Mouse (Mus musculus) cerebellum, postnatal 14 days (tissue): Measurements from ENCODE around the gene Mpzl2.
A peak's percentile ranks its signal among the peaks of the same experiment; 100 is the strongest.
"Not testable (repeated sequence)": the region's sequence is repeated elsewhere in the genome, so short reads cannot be mapped to it uniquely, and the experiment has no call there.

Experiments
- DNase-seq, 2 experiments: peaks; one replicate each; pipeline ENCODE4 v3.0.0; 2021; ENCODE audit warnings: mixed read lengths in 2 of 2

Mpzl2 gene

DNA sequence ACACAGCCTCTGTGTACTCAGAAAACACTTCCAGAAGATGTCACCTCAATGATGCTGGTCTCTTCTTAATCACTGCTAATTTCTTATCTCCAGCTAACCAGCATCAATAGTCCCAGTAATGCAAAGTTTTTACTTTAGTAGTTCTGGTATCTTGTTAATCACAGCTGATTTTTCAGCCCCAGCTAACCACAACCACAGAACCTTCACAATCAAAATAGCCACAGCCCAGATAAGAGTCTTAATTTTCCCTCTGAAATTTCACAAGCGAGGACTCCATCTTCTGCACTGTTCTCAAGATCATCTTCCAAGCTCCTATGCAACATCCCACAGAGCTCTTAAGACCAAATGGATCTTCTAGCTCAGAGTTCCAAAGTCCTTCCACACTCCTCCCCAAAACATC lies 1.8 kb upstream of the Mpzl2 start:
- DNase-seq = not testable (repeated sequence)

DNA sequence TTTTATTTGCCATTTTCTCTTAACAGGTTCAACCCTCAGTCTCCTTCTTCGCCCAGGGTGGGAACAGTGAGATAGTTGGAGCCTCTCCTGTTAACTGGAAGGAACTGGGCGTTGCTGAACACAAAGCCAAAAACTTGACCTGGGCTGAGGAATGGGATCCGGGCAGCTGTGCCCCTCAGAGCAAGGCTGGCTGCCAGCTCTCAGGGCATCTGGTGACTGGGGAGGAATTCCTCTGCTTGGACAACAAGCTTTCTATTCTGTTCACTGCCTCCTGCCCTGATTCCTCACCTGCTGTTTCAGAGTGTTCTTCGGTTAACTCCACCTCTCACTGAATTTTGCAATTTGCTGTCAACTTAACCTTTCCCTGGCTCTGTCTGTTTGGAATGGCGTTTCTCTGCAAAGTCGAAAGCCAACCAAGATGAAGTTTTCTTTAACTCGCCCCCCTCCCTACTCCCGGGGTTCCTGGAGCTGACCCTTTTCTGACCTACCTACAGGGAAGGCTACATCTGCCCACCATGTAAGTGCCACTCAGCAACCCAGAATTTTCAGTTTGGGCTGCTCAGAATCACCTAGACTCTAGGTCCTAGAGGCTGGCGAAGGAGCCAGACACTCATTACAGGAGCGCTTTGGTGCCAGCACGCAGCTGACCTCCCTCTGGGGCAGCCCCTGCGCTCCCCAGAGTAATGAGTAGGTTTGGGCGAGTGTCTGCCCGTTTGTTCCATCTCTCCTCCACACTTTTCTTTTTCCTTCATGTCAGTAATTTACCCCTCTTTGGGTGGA lies 657 bp downstream of the Mpzl2 start:
- DNase-seq = no peak

DNA sequence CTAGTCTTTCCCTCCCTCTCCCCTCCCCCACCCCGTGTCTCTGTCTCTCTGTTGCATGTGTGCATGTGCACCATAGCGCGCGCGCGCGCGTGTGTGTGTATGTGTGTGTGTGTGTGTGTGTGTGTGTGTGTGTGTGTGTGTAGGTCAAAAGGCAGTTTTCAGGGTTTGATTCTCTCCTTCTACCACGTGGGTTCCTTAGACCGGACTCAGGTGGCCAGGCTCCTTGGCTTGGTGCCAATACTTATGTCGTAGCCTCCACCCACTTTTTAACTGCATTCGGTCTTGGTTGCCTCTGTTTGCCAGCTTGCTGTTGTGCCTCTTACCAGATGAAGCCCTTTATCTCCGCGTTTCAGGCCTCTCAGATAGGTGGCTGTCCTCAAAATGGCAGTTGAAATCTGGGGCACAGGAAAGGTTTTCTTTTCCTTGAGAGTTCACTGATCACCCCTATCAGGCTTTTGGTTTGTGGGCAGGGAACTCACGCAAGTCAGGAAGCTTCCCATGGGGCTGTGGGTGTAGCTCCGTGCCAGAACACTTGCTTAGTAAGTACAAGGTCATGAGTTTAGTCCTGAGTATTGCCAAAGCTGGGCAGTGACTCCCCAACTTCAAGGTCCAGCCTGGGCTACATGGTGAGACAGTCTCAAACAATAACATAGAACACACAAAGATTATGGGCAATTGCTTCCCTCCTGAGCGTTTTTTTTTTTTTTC lies 1.7 kb downstream of the Mpzl2 start:
- no peak for DNase-seq

DNA sequence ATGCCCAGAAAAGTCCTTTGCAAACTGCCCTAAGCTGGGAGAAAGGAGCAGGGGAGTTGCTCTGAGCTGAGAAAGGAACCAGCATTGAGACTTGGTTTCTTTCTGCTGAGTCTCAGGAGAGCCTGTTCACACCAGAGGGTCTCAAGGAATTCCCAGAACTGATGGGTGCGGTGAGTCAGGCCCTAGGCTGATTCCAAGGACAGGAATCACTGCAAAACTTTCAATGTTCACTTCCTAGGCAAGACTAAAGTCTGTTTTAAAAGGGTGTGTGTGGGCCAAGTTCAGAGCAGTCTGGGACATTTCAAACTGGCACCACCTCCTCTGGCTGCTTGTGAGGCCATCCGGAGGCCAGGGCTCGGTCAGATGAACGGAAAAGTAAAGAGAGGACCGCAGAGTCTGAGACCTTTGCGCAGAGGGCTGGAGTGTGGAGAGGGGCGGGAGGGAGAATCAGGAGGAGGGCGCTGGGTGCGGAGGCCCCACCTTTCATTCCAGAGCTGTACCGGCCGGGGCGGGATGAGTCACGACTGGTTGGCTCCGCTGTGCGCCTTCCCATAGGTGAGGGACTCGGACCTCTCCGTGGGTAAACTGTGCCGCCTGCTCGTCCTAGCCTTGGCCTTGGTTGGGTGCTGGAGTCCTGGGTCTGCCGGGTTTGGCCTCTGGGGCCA lies 2.6 kb downstream of the Mpzl2 start:
- DNase-seq = no peak

DNA sequence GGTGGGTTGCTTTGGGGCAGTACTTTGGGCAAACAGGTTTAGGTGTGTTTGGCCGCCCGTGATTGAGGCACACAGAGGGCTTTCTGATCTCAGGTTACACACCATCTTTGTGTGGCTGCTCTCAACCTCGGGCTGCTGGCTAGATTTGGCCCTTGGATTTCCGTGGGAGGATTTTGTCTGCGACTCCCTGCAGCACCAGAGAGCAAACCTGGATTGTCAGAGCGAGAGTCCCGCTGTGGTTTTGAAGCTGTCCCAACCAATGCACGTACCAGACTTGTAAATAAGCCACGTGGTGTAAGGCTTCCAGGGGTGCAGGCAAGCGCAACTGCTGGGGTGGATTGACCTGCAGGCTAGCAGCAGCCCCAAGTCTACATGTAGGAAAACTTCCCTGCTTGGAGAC lies 3.3 kb downstream of the Mpzl2 start:
- DNase-seq = no peak

DNA sequence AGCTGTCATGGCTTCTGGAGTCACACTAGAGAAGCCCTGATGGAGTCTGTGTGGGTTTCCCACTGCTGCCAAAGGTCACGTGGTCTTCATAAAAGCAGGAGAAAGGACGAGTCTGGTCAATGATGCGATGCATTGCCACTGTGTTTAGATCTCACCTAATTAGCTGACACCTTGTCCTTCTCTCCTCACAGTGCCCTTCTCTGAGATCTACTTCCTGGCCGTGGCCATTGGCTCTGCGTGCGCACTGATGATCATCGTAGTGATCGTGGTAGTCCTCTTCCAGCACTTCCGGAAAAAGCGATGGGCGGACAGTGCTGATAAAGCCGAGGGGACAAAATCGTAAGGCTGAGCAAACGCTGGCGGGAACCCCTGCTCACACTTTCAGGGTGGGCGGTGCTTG lies 7.4 kb downstream of the Mpzl2 start:
- DNase-seq = no peak

DNA sequence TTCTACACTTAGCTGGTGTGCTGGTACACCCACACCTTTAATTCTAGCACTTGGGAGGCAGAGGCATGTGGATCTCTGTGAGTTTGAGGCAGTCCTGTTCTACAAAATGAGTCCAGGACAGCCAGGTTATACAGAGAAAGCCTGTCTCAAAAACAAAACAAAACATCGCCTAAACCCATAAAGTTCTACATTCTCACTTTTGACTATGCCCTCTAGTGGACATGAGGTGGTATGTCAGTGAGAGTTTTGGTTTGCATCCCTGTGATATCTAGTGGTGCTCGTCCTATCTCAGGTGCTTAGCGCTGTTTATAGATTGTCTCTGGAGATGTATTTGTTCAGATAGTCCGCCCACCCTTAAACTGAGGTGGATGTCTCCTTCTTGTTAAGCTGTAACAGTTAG lies 8.9 kb downstream of the Mpzl2 start:
- peak; percentile 37 to 49 for DNase-seq

DNA sequence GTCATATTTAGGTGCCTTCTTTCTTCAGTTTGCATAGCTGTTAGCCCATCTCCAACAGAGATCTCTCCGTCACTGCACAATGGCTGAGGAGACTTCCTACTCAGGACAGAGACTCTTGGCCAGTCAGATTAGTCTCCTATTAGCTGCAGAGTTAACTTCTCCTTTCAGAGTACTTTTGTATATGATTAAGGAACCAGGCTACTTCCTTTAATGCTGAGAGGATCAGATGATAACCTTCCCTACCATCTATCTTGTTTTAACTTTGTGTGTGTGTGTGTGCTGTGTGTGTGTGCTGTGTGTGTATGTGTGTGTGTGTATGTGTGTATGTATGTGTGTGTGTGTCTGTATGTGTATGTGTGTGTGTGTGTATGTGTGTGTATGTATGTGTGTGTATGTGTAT lies 10.1 kb downstream of the Mpzl2 start:
- no peak for DNase-seq

DNA sequence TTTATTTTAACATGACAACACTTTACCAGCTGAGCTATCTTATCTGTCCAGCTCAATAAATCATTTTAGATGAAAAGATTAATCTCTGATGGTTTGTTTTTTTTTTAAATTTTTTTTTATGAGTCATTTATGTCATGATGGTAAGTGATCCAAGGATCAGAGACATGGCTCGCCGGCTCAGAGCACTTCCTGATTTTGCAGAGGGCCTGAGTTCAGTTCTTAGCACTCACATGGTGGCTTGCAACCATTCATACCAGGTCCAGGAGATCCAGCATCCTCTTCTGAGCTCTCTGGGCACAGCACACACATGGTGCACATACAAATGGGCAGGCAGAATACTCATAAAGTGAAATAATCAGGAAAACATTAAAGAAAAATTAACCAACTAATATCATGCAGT lies 10.7 kb downstream of the Mpzl2 start:
- no peak for DNase-seq

DNA sequence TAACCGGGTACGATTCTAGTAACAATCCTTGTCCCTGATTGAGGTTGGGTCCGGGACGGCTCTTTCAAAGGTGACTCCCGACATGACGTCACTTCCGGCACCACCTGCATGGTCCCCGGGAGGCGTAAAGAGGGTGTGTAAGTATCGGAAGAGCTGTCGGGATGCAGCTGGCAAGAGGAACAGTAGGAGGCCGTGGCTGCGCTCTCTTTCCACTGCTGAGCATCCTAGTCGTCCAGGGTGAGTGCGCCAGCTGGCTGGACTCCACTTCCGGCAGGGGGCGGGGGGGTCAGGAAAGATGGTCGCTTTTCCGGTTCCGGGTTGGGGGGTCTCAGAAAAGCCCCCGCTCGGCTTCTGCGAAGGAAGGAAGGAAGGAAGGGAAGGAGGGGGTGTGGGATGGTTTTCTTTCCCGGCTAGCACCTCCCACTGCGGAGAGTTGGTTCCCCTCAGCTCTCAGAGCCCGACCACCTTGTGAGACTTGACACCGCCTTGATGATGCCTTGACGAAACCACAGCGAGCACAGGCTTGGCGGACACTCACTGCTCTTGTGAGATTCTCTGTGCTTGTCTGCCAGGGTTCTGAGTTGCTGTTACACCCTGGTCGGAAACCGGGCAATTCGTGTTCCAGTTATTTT lies 15.6 kb downstream of the Mpzl2 start, which contains the start of gene Mpzl3:
TSS of gene Mpzl3 (plus strand) at position 105 of the 632 bp plus-strand sequence.
- peak; percentile 94 to 97 for DNase-seq

DNA sequence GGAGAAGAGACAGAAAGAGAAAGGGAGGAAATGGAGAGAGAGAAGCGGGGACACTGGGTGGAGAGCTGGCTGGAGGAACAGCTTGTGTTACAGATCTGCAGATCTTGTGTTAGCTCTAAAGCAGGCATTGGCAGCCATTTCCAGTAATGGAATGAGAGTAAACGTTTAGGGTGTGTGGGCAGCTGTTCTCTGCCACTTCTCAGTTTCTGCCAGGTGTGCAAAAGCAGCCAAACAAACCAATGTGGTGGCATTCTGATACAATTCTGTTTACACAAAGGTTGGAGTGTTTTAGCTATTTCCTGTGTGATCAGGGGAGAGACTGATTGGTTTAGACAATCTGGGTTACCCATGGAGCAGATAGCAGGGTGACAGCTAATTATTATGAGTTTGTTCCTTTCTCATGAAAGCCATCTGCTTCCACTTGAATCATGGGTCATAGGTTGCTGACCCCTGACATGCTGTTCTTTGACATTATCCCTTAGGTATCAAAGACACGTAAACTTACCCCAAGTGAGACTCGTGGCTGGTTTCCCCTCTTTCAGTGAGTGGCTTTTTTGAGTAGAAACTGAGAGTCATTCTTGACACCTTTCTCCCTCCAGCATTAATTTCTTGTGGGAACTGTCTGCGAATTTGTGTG lies 18.8 kb downstream of the Mpzl2 start:
- DNase-seq = no peak

DNA sequence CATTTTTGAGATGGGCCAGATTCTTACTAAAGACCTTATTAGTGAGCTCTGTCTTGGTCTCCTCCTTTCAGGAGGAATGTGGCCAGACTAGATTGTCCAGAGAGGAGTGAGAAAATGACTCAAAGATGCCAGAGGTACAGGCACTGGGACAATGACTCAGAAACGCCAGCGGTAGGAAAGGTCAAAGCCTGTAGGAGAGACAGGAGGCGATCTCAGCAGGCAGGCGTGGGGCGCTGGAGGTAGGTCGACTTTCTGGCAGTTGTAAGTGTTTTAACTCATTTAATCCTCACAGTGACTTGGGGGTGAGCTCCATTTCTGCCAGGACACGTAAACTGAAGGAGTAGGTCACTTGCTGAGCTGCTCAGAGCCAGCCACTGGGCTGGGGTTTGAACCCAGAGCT lies 20.6 kb downstream of the Mpzl2 start:
- DNase-seq = no peak

DNA sequence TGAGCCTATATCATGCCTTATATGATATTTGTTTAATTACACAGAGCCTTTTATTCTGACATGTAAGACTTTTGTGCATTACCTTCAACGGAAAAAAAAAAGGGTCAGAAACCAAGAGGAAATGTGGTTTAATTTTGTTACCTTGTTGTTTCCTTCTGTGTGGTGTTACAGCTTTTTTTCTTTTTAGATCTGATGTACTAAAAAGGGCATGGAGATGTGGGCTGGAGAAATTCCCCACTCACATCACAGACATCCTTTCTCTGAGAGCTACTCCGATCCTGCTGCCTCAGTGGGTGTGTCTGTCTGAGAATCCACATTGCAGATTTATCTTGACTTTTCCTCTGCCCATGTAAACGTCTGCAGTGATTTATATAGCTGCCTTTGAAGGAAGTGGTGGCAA lies 23.1 kb downstream of the Mpzl2 start:
- DNase-seq = no peak

DNA sequence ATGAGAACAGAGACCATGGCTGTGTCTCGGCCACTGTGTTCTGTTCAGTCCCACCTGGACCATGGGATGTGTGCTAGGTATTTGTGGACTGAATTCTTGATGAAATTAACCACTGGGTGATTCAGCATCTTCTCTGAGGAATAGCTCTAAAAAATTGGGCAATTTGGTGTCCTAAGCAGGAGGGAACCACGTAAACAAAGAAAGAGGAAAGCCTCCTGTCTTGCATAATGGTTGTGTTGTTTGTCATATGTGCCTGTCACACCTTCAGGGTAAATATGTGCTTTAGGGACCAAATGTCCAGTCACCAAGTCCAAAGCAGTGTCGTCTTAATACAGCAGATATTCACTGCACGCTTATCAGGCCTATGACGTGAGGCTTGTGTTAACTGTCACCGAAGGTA lies 24.8 kb downstream of the Mpzl2 start:
- DNase-seq = no peak

DNA sequence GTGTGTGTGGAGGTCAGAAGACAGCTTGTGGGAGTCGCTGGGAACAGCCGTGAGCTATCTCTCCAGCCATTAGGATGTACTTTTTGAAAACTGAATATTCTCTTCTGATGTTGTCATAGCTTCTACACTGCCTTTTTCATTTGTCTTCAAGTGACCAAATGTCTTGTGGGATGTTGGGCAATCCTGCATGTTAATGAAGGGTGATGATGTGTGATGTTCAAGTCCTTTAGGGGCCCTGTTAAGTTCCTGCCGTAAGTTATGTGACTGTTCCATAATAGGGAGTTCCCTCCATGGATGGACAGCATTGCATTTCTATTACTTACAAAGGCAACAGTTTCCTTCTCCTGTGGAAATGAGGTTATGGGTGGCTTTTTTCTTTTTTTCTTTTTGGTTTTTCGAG lies 27.1 kb downstream of the Mpzl2 start:
- DNase-seq = no peak

DNA sequence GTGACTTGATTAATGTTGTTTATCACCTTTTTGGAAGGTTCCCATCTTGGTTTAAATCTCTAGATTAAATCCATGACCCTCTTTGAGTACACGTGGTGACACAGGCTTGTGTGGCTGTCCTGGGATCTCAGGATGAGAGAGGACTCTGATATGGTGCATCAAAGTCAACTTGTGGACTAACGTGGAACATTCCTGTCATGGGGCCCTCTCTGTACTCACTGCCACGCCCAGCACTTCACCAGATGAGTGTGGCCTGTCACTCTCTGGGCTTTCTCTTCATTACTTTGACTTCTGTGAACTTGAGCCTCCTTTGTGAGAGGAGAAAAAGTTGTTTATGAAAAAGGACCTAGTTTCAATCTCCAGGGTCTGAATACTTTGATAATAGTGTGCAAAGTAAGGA lies 32.2 kb downstream of the Mpzl2 start:
- no peak for DNase-seq

DNA sequence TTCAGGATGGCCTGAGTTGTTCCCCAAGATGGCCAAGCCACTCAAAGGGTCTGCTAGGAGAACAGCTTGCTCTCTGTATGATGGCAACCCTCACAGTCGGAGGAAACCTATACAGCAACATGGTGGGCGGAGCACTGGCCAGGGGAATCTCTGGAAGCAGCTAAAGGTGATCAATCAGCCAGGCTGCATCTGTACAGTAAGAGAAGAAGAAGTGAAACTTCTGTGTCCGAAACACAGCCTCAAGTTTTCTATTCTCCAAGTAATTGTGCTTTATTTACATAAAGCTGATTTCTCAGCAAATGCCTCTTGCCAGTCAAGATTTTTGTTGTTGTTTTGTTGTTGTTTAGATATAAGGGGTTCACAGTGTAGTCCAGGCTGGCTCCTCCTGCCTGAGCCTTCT lies 38.3 kb downstream of the Mpzl2 start:
- no peak for DNase-seq

DNA sequence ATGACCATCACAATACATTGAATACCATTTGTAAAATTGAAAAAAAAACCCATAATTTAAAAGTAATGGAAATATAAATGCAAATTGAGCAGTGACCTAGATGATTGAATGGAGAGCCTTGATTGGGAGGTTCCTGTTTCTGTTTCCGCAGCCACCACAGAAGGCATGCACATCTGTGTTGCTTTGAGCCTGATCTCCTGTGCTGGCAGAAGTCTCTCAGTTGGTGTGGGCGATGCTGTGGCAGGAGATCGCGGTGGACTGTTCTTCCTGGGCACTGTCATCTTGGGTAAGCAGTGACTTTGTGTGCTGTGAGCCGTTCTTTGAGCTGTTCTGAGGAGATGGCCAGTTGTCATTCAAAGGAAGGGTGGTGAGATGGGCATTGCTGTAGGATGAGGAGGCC lies 39.4 kb downstream of the Mpzl2 start, which contains the start of gene Jaml:
TSS of gene Jaml (plus strand) at position 173 of the 400 bp plus-strand sequence.
- DNase-seq = no peak

DNA sequence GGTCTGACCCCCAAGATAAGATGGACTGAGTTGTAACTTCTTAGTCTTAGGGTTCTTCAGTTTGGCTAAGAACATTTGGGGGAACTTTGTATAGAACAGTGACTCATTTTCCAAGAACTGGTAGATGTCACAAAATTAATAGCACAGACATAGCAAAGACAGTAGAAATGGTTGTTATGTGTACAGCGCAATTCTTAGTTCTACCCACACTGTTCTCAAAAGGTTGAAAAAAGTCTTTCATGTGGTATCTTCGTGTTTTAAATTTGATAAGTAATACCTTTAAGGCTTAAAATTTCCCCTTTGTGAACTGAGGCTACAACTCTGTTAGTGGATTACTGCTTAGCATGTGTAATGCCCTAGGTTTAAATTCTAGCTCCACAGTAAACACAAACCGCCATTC lies 43.5 kb downstream of the Mpzl2 start:
- DNase-seq = no peak

DNA sequence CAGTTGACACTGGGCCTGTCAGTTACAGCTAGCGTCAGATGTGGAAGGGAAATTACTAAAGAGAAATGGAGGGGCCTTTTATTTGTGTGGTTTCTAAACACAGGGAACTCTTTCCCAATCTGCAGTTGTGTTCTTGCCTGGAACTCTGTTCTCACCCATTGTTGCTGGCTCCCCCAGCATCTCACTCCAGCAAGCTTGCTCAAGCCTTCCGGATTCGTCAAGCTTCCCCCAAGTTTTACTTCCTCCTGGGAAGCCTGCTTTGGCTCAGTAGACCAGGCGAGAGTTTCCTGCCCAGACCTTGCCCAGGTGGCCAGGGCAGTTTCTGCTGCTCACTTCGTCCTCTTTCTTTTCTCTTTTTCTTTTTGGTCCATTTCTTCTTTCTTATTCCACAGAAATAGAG lies 45.0 kb downstream of the Mpzl2 start:
- DNase-seq = peak in 1 of 2 experiments; percentile 16

DNA sequence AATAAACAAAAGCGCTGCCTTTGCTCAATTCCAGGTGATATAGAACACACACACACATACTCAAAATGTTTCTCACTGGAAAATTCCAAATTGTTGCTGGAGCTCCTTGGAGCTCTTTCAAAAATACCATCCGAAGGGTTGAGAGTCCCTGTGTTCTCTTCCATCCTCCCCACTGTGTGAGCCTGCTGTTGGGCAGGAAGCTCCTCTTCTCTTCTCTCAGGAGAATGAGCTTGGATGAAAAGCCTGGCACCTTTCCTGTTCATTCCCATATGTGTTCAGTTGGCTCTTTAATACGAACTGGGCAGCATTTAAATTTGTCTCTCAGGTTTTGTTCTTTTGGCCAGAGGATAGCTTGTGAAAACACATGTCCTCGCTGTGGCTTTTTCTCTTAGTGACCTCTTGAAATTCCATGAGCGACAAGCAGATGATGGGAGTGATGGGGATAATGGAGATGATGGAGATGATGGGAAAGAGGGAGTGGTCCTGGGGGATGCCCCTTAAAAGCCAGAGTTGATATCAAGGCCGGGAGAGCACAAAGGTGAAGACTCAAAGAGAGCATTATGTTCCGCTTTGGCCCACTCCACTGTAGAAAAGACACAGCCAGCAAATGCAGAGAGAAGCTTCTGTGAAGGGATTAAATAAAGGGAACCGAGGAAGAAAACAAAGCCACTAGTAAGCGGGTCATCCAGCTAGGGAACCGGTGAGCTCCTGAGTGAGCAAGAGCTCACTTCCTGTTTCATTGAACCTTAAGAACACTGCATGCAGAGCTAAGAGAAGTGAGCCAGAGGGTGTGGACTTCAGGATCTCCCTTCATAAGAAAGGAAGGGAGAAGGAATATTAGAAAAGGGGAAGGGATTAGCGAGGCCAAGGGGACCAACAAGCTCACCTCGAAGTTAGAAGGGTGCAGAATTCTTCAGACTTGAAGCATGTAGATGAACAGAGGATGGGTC lies 46.4 kb downstream of the Mpzl2 start:
- peak; percentile 78 to 85 for DNase-seq

DNA sequence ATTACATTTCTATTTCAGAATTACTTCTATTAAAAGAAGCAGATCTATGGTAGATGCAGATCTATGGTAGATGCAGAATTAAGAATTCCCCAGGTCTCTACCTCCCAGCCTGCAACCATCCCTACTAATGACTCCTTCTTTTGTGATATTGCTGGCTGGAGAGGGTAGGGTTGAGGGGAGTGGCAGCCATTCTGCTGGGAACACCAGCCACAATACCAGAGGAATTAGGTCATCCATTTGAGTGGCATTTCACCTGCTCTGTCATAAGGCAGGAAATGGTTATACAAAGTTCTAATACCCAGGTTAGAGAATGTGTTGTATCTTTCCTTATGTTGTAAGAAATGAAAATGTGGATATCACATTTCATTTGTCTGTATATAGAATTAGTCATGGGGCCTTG lies 48.4 kb downstream of the Mpzl2 start:
- no peak for DNase-seq
